Mouse (Mus musculus) cerebellum, postnatal 4 days (tissue): ENCODE results near the gene Hist2h2bb.
A peak's percentile ranks its signal among the peaks of the same experiment; 100 is the strongest.

Source experiments
- DNase-seq, 2 experiments: peaks; one replicate each; pipeline ENCODE4 v3.0.0; 2022; ENCODE audit warnings: low spot score in 2 of 2, mixed read lengths in 1 of 2

Gene Hist2h2bb

DNA sequence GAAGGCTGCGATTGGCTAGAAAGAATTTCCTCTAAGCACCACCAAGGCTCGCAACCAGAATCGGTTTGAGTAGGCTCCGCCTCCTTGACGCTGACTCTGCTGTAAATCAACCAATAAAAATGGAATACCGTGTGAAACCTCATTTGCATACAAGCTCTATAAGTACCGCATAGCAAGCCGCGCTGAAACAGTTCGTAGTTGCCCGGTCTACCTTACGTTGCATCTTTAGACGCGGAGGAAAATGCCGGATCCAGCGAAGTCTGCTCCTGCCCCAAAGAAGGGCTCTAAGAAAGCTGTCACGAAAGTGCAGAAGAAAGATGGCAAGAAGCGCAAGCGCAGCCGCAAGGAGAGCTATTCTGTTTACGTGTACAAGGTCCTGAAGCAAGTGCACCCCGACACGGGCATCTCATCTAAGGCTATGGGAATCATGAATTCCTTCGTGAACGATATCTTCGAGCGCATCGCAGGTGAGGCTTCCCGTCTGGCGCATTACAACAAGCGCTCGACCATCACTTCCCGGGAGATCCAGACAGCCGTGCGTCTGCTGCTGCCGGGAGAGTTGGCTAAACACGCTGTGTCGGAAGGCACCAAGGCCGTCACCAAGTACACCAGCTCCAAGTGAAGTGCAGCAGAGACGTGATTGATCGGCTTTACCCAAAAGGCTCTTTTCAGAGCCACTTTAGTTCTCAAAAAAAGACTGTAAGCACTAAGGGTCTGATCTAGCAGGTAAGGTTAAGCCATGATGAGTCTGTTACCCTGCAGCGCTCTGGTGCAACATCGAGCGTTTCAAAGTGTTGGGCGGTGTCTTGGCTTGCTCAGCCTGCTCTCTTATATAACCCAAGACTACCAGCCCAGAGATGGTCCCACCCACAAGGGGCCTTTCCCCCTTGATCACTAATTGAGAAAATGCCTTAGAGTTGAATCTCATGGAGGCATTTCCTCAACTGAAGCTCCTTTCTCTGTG is at the start of gene Hist2h2bb:
Gene Hist2h2bb (plus strand): TSS at position 242 of the 964 bp plus-strand sequence.
- DNase-seq: peak; percentile 52 to 82

DNA sequence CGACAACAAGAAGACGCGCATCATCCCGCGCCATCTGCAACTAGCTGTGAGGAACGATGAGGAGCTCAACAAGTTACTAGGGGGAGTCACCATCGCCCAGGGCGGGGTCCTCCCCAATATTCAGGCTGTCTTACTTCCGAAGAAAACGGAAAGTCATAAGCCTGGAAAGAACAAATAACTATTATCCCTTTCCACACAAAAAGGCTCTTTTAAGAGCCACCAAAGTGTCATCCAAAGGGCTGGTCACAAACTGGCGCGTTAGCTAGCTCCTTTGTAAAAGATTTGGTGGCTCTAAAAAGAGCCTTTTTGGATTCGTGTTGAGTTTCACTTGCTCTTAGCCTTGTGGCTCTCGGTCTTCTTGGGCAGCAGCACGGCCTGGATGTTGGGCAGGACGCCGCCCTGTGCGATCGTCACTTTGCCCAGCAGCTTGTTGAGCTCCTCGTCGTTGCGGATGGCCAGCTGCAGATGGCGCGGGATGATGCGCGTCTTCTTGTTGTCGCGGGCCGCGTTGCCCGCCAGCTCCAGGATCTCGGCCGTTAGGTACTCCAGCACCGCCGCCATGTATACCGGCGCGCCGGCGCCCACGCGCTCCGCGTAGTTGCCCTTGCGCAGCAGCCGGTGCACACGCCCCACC is 49.3 kb upstream of the Hist2h2bb start:
- DNase-seq: peak in 1 of 2 experiments; percentile 63

DNA sequence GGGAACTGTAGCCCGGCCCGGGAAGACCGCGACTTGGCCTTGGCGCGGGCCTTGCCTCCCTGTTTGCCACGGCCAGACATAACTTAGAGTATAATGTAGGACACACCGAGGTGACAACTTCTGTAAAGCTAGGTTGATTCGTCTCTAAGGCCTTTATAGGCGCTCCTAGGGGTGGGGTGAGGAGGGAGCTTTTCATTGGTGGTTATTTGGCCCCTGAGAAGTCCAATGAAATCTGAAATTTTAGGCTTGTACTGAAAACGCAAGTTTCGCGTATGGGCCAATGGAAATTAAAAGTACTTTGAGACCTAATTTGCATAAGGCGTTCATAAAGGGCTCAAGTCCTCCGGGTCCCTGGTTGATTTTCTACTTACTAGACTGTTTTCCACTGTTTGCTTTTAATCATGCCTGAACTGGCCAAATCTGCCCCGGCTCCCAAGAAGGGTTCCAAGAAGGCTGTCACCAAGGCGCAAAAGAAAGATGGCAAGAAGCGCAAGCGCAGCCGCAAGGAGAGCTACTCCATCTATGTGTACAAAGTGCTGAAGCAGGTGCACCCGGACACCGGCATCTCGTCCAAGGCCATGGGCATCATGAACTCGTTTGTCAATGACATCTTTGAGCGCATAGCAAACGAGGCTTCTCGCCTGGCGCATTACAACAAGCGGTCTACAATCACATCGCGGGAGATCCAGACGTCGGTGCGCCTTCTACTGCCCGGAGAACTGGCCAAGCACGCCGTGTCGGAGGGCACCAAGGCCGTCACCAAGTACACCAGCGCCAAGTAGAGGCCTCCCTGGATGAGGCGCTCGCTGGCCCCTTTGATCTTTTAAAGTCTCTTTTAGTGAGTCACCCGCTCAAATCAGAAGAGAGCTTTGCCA is 48.5 kb upstream of the Hist2h2bb start, which contains the start of the genes Hist2h2ac and Hist2h2be:
Gene Hist2h2ac (minus strand): TSS at position 116 of the 875 bp plus-strand sequence.
Gene Hist2h2be (plus strand): TSS at position 355 of the 875 bp plus-strand sequence.
- peak; percentile 37 to 47 for DNase-seq

DNA sequence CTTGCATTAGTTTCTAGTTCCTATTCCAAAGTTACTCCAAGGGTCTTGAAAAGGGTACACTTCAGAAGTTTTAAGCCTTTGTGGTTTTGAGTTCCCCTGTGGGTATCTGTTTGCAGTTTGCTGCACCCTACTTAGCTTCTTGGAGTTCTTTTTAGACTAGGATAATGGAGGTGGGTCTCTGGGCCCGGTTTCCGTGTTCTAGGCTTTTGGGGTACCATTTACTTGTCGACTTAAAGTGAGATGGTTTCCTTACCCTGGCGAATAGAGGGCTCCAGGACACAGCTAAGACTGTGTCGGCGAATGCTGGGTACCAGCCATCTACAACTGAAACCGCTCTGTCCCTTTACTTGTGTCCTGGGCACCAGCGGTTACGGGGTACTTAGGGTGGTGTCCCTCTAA is 47.9 kb upstream of the Hist2h2bb start:
- DNase-seq: no peak

DNA sequence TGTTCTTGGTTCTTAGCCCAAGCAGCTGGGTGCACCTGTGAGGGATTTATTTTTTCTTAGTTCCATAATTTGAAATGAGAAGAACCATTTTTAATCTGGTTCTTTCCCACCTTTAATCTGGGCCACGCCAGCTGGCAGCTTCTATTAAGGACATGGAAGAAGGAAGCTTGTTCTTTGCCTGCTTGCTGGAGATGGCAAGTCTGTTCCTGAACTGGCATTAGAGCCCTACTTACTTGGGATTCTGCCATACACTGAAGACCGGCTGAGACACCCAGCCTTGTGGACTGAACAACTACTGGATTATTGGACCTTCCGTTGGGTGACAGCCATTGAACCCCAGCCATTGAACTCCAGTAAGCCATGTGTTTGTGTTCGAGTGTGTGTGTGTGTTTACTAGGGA is 46.8 kb upstream of the Hist2h2bb start:
- DNase-seq: no peak

DNA sequence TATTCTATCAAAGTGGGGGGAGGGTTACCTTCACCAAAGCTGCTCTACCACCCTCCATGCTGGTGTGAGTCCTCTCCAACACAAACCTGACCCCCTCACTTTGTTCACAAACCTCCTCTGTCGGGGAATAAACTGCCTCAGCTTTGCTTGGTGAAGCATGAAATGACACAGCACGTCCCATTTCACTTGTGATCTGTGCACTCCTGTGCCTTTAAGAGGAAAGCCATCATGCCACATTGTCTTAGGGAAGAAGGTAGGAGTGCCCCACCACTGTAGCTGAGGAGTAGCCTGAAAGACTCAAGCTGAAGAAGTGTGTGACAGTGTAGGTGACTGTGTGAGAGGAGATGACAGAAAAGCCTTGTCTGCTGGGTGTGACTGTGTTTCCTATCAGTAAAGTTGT is 44.1 kb upstream of the Hist2h2bb start:
- no peak for DNase-seq

DNA sequence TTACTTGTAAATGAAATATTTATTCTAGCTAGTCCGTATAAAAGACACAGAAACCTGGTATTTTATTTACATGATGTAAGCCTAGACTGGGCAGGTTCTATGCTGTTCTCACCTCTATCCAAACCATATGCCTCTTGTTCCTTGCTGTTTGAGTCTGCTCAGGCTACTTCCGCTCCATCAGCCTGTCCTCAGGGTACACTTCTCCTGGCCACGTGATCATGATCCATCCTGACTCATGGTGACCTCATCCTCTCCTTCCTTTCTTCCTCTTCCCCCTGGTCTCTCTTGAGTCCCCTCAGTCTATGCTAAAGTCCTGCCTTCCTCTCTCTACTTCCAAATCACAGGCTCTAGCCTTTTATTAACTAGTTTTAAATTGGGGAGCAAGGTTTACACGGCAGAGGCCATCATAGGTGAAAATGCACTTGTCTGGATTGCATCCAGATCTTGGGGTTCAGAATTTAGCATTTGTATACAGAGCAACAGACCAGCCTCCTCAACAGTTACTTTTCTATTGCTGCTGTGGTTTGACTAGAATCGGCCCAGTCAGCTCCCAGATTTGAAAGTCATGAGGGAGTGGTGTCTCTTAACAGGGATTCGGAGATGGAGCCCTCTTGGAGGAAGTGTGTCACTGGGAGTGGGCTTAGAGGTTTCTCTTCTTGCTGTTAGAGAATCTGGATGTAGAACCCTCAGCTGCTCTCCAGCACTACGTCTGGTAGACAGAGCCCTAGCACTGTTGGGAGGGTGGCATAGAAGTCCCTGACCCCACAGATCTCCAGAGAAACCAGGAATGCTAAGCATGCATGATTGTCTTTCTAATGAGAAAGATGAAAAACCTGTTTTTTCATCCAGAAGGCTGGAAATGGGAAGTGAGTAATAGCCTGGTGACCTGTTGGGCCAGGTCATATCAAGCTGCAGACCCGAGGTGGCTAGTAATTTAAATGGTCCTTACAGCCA is 42.6 kb upstream of the Hist2h2bb start:
- DNase-seq: no peak

DNA sequence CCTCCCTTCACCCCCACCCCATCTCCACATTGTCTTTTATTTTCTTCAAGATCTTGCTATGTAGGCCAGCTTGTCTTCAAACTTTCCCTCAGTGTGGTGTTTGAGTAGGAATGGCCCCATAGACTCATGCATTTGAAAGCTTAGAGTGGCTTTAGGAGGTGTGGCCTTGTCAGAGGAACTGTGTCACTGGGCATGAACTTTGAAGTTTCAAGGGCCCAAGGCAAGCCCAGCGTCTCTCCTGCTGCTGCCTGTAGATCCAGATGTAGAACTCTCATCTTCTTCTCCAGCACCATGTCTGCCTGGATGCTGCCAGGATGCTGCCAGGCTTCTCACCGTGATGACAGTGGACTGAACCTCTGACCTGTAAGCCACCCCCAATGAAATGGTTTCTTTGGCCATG is 40.7 kb upstream of the Hist2h2bb start:
- DNase-seq: no peak

DNA sequence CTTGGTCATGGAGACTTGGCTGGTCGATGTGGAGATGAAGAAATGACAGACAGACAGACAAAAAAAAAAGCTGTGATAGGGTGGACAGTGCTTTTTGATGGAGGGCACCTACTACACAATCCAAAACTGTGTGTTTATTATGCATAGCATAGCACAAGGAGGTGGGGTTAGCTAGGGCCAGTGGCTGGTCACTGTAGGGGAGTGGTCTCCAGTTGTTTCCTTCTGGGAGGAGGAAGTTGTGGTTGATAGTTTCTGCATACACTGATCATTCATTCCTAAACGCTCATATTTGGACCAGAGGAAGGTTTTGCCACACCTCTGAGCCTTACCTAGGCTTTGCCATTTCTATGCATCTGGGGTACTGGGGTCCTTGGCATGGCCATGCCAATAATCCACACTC is 39.1 kb upstream of the Hist2h2bb start:
- no peak for DNase-seq

DNA sequence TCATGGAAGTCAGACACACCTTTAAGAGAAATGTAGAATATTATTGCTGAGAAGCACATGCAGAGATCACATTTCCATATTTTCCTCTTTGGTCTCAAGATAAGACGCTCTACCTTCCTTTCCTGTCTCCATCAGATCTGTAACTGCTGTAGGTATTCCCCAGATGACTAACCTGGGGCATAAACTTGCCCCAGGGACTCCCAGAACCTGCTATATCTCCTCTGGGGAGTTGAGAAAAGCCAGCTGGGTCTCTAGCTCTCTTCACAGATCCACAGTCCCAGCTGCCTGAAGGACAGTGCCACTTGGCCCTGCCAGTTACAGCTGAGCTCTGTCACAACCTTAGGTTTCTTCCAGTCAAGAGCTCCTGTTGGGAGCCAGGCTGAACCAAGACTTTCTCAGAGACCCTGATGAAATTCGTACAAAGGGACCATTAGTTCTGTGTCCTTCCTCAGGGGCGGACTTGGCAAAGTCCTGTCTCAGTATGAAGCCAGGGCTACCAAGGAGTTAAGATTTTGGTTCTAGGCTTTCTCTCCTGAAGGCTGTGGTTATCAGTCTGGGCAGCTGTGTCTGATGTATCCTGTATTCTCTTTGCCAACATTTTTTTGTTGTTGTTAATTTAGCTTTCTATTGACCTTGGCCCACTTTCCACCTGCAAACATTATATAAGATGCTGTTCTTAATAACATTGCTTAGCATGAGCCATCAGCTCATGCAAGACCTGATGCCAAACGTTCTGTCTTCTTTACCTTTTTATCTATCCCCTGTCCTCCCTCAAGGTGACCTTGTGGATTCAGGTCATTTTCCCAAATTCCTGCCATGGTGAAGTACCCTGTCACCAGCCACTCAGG is 38.4 kb upstream of the Hist2h2bb start:
- DNase-seq: no peak

DNA sequence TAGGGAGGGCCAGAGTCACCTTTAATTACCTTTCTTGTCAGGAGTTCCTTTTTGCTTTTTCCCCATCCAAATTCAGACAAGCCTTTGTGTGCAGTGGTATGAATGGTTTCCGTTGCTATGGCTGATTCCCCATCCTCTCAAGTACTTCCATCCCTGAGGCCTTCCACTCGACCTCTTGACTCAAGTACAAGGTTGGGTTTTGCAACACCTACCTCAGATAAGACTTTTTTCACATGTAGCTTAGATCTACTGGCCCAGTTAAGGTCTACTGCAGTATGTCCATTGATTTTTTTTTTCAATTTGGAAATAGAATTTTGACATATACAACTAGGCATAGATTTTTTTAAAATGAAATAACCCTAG is 37.8 kb upstream of the Hist2h2bb start:
- DNase-seq: no peak

DNA sequence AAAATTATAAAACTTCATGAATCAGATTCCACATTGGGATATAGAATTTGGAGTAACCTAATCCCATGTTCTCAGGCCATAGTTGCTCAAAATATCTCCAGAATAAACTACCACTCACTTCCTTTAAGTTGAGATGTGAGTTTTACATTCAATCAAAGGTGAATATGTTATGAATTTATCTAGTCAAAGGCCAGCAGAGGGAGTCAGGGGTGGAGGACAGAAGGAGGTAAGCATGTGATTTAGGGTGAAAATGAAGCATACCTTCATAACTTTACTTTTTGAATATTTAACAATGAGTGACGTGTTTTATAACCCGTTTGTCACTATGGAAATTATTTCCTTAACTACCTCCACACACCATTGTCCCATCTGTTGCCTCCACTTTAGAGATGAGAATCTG is 34.6 kb upstream of the Hist2h2bb start:
- no peak for DNase-seq

DNA sequence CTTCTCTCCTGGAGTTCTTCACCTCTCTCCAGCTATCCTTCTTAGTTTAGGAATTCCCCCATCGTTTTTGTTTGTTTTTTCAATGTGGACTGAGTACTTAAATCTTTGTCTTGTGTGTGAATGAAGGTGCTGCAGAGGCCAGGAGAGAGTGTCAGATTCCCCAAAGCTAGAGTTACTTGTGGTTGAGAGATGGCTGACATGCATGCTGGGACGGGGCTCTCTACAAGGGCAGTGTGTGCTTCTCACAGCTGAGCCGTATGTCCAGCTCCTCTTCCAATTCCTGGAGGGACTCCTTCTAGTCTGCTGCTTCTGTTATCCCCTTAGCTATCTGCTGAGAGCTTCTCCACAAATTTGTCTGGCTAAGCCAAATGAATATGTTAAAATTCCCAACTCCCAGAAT is 33.7 kb upstream of the Hist2h2bb start:
- no peak for DNase-seq

DNA sequence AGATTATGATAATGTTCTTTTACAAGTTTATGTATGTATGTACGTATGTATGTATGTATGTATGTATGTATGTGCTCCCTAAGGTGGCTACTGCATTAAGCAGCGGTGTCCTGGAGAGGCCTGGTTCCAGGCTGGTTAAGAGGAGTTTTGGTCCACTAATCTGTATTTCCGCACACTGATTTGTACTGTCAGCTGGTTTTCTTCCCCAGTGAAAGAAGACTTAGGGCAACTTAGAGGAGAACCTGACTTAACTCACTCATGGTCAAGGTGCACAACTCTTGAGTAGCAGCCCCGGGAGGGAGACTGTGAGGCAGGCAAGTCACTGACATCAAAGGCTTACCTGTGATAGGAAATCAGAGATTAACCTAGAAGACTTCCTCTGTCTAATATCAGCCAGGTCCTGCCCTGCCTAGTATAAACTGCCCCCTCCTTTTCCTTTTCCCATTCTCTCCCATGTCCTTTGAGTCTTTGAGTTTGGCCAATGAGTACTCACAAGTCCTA is 32.7 kb upstream of the Hist2h2bb start:
- no peak for DNase-seq

DNA sequence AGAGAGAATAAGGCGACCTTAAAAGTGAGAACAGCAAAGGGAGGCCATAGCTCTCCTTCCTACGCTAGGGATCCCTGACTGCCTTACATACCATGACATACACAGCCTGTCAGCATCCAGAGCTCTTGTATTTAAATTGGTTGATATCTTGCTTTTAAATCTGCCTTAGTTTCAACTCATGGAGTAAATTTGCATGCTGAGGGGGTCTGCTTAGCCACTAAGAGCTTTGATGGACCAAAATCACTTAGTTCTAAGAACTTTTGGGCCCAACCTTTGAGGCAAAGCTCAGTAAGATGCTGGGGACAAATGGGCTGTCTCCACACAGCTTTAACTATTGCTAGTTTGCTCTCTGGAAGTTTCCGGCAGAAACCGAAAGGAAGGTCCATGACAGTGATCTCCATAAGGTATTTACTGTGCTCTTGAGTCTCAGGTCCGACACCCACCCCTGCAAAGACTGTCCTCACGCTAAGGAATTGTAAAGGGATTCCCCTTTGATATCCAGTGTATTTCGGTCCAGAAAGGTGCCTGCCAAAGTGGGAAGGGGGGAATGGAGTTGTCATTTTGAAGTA is 32.1 kb upstream of the Hist2h2bb start:
- DNase-seq: no peak

DNA sequence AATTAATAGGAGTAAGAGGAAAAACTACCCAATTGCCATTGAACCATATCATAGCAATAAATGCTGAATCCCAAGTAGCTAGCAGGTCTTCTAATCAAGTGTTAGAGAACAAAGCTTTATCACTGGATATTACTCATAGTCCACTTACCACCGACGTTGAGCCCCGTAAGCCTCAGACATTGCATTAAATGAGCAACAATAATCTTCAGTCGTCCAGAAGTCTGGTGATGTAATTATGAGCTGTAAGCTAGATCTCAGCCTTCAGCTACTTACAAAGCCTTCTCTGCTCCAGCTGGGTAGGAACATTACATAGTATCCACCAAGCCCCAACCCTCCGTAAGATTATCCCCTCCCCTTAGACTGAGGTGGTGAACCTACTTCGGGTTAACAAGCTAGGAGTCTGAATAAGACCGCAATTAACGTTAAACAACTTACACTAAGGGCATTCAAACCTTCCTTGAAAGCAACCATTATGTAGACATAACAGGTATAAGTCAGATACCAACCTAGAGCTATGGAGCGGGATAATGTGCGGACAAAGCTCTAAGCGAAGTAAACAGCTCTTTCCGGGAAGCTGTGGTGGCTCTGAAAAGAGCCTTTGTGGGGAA is 31.5 kb upstream of the Hist2h2bb start:
- DNase-seq: no peak

DNA sequence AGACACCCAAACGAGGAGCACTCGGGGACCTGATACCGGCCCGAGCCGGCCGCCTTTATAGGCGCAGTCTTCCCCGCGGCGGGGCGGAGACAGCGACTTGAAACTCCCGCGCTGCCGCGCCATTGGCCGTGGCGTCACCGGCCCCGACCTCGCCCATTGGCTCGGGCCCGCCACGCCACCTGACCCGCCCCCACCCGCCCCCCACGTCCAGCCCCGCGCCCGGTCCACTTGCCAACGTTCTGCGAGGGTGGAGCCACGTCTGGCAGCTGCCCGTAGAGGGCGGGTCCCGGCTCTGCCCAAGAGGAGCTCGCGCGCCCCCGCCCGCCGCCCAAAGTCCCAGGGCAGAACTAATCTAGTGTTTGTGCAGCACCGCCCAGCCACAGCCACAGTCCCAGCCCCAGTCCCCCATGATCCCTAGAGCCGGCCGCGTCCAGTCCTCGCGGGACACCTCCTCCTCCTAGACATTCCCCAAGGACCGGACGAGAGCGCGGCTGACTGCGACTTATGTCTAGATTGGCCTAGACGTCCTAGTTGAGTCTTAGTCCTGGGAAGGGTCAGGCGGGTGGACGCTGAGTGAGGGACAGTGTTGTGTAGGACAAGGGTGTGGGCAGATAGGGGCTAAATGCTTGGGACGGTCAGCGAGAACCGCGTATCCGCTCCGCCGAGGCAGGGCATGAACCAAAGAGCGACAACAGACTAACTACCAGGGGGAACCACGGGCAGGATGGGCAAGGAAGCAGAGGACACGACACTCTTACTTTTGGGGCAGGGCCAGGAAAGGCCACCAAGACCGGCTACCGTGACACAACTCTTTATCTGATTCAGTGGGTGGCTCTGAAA is 30.4 kb upstream of the Hist2h2bb start, which contains the start of gene Hist2h3c2:
Gene Hist2h3c2 (minus strand): TSS at position 174 of the 840 bp plus-strand sequence.
- peak in 1 of 2 experiments; percentile 51 for DNase-seq
